Mouse (Mus musculus): Measurements from ENCODE around the gene Hscb. TPM values are rescaled to one million over a fixed set of nuclear protein-coding genes. Genes with fewer than 3 reads are reported as not detected.
"Not testable (repeated sequence)": the region's sequence is repeated elsewhere in the genome, so short reads cannot be mapped to it uniquely, and the experiment has no call there.

The Hscb gene
- polyA plus RNA-seq, 1 experiment from 2014 or later = 16.5 TPM

GRCm38 (mm10) chr5:110860445-110860844 is 20.9 kb upstream of the Hscb start:
- H3K9ac ChIP-seq = no peak overlapping the region
- H3K4me3 ChIP-seq = no peak overlapping the region
- ATAC-seq (ENCODE audit: low read depth) = no peak
- 90% methylated on average over 5 of the region's 5 CpGs for WGBS
- H3K36me3 ChIP-seq = no peaks in the 10 kb centered on the region
- H3K9me3 ChIP-seq = no peaks in the 10 kb centered on the region
- no peaks in the 10 kb centered on the region for H3K4me1 ChIP-seq (replicated peaks)
- H3K27ac ChIP-seq (replicated peaks) = no peak overlapping the region
- H3K27me3 ChIP-seq = no peaks in the 10 kb centered on the region
- H3K4me2 ChIP-seq = no peak overlapping the region

GRCm38 (mm10) chr5:110859013-110859650 is 19.6 kb upstream of the Hscb start:
- no peaks in the 10 kb centered on the region for H3K9me3 ChIP-seq
- H3K36me3 ChIP-seq = no peaks in the 10 kb centered on the region
- no peaks in the 10 kb centered on the region for H3K4me1 ChIP-seq (replicated peaks)
- H3K4me2 ChIP-seq = peak overlapping the region; percentile 30
- ATAC-seq (ENCODE audit: low read depth) = peak; percentile 56
- WGBS = 51% methylated on average over 13 of the region's 13 CpGs
- no peak overlapping the region for H3K4me3 ChIP-seq
- no peaks in the 10 kb centered on the region for H3K27me3 ChIP-seq
- no peak overlapping the region for H3K9ac ChIP-seq
- peak overlapping the region; percentile 78 for H3K27ac ChIP-seq (replicated peaks)

GRCm38 (mm10) chr5:110857091-110857490 is 17.5 kb upstream of the Hscb start:
- H3K4me2 ChIP-seq = no peak overlapping the region
- ATAC-seq (ENCODE audit: low read depth) = no peak
- WGBS = 91% methylated on average over 5 of the region's 5 CpGs
- no peak overlapping the region for H3K27ac ChIP-seq (replicated peaks)
- H3K4me1 ChIP-seq (replicated peaks) = no peaks in the 10 kb centered on the region
- H3K27me3 ChIP-seq = no peaks in the 10 kb centered on the region
- H3K9ac ChIP-seq = no peak overlapping the region
- H3K36me3 ChIP-seq = no peaks in the 10 kb centered on the region
- H3K4me3 ChIP-seq = no peak overlapping the region
- H3K9me3 ChIP-seq = no peaks in the 10 kb centered on the region

DNA sequence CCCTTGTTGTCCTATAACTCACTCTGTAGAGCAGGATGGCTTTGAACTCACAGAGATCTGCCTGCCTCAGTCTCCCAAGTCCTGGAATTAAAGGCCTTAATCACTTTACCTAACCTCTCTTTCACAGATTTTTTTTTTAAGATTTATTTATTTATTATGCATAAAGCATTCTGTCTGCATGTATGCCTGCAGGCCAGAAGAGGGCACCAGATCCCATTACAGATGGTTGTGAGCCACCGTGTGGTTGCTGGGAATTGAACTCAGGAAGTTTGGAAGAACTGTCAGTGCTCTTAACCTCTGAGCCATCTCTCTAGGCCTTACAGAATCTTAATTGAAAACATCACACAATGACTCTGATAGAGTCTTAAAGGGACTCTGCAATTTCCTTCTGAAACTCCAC is 13.4 kb upstream of the Hscb start:
- H3K27me3 ChIP-seq = no peaks in the 10 kb centered on the region
- no peak overlapping the region for H3K4me2 ChIP-seq
- H3K27ac ChIP-seq (replicated peaks) = no peak overlapping the region
- H3K9me3 ChIP-seq = no peaks in the 10 kb centered on the region
- no peaks in the 10 kb centered on the region for H3K4me1 ChIP-seq (replicated peaks)
- H3K9ac ChIP-seq = no peak overlapping the region
- ATAC-seq (ENCODE audit: low read depth) = no peak
- H3K36me3 ChIP-seq = no peaks in the 10 kb centered on the region
- no peak overlapping the region for H3K4me3 ChIP-seq
- WGBS = 91% methylated on average over 1 of the region's 1 CpGs

DNA sequence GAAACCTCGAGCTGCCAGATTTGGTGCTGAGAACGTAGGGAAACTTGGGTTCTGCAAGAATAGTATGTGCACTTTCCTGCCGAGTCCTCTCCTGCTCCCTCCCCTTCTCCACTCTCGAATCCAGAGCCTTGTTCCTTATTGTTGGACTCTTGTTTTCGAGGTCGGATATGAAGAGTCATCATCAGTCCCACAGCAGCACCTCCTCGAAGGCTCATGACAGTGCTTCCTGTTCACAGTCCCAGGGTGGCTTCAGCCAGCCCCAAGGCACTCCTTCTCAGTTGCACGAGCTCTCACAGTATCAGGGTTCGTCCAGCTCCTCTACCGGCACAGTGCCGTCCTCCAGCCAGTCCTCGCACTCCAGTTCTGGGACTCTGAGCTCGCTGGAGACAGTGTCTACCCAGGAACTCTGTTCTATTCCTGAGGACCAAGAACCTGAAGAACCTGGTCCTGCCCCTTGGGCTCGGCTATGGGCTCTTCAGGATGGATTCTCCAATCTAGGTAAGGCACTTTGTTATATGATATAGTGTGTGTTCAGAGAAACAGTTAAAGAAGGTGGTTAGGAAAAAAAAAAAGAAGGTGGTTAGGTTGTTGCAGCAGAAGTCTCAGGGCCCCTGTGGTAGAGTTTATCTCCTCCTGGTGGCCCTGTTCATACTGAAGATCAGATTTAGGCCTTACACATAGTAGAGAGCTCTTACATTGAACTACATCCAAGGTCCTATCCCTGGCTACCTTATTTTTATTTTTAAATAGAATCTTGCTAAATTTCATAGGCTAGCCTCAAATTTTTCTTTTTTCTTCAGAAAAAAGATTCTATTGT is 1.7 kb upstream of the Hscb start:
- H3K27me3 ChIP-seq = no peaks in the 10 kb centered on the region
- WGBS = 90% methylated on average over 14 of the region's 14 CpGs
- no peaks in the 10 kb centered on the region for H3K9me3 ChIP-seq
- no peak overlapping the region for H3K9ac ChIP-seq
- no peak for ATAC-seq (ENCODE audit: low read depth)
- H3K27ac ChIP-seq (replicated peaks) = no peak overlapping the region
- H3K4me2 ChIP-seq = peak overlapping the region; percentile 74; the same call in 1 of the 2 replicates
- H3K36me3 ChIP-seq = no peaks in the 10 kb centered on the region; the same call in 1 of the 2 replicates
- H3K4me3 ChIP-seq = peak overlapping the region; percentile 60; the same call in 1 of the 2 replicates
- H3K4me1 ChIP-seq (replicated peaks) = peaks cover 16% of the 10 kb centered on the region

DNA sequence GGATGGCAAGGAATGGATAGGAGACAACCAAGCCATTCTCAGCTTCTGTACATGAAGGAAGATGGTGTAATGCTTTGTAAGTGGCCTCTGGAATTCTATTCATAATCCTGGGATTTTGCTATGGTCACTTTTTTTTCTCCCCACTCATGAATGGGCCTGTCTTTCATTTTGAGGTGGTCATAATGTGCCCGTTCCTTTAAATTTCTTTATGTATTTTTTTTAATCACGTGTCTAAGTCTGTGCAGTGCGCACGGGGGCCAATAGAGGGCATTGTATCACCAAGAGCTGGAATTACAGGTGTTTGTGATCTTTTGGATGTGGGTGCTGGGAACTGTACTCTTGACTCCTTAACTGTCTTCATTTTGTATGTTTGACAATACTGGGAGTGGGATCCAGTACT is 888 bp upstream of the Hscb start:
- 0 out of 2 replicates have a peak overlapping the region, but pooled peaks have one; percentile 28 for H3K27ac ChIP-seq (replicated peaks)
- H3K4me1 ChIP-seq (replicated peaks) = peaks cover 16% of the 10 kb centered on the region
- H3K36me3 ChIP-seq = no peaks in the 10 kb centered on the region; the same call in 1 of the 2 replicates
- no peak; the same call in 1 of the 2 replicates for ATAC-seq (ENCODE audit: low read depth)
- no peaks in the 10 kb centered on the region for H3K27me3 ChIP-seq
- H3K9me3 ChIP-seq = no peaks in the 10 kb centered on the region
- H3K4me2 ChIP-seq = peak overlapping the region; percentile 74
- 14% methylated on average over 4 of the region's 4 CpGs for WGBS
- peak overlapping the region; percentile 60 for H3K4me3 ChIP-seq
- H3K9ac ChIP-seq = peak overlapping the region; percentile 64

GRCm38 (mm10) chr5:110839038-110839677 is 419 bp downstream of the Hscb start:
- peaks cover 16% of the 10 kb centered on the region for H3K4me1 ChIP-seq (replicated peaks)
- H3K27ac ChIP-seq (replicated peaks) = peak overlapping the region; percentile 79
- peak overlapping the region; percentile 77 for H3K9ac ChIP-seq
- no peaks in the 10 kb centered on the region for H3K9me3 ChIP-seq
- H3K36me3 ChIP-seq = no peaks in the 10 kb centered on the region
- no peaks in the 10 kb centered on the region for H3K27me3 ChIP-seq
- peak overlapping the region; percentile 69 for H3K4me2 ChIP-seq
- H3K4me3 ChIP-seq = peak overlapping the region; percentile 60
- 7% methylated on average over 28 of the region's 28 CpGs for WGBS
- peak; percentile 84; the same call in 1 of the 2 replicates for ATAC-seq (ENCODE audit: low read depth)

DNA sequence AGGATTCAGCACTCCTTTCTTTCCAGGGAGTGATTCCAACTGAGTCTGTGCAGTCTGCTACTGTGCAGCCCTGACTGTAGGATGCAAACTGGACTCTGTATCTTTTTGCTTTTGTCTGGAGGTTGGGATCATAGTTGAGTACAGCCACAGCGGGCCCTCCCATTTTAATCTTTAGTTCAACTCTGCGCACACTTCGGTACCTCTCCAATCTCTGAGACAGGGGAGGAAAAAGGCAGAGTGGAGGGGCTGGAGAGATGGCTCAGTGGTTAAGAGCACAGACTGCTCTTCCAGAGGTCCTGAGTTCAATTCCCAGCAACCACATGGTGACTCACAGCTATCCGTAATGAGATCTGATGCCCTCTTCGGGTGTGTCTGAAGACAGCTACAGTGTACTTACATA is 1.6 kb downstream of the Hscb start:
- ATAC-seq (ENCODE audit: low read depth); H3K9me3 ChIP-seq; H3K9ac ChIP-seq; H3K4me2 ChIP-seq; H3K4me3 ChIP-seq; H3K27me3 ChIP-seq; H3K36me3 ChIP-seq; H3K27ac ChIP-seq (replicated peaks): not testable (repeated sequence)
- peaks cover 16% of the 10 kb centered on the region for H3K4me1 ChIP-seq (replicated peaks)
- WGBS = 89% methylated on average over 5 of the region's 5 CpGs

GRCm38 (mm10) chr5:110835959-110836358 is 3.6 kb downstream of the Hscb start:
- Histone ChIP-seq H3K27ac (replicated peaks) (no peak overlapping the region), H3K27me3 (no peaks in the 10 kb centered on the region), H3K4me1 (replicated peaks) (peaks cover 16% of the 10 kb centered on the region), H3K4me2 (no peak overlapping the region), H3K9ac (no peak overlapping the region), H3K4me3 (no peak overlapping the region), H3K9me3 (no peaks in the 10 kb centered on the region), H3K36me3 (no peaks in the 10 kb centered on the region)
- 31% methylated on average over 3 of the region's 3 CpGs for WGBS
- no peak for ATAC-seq (ENCODE audit: low read depth)

DNA sequence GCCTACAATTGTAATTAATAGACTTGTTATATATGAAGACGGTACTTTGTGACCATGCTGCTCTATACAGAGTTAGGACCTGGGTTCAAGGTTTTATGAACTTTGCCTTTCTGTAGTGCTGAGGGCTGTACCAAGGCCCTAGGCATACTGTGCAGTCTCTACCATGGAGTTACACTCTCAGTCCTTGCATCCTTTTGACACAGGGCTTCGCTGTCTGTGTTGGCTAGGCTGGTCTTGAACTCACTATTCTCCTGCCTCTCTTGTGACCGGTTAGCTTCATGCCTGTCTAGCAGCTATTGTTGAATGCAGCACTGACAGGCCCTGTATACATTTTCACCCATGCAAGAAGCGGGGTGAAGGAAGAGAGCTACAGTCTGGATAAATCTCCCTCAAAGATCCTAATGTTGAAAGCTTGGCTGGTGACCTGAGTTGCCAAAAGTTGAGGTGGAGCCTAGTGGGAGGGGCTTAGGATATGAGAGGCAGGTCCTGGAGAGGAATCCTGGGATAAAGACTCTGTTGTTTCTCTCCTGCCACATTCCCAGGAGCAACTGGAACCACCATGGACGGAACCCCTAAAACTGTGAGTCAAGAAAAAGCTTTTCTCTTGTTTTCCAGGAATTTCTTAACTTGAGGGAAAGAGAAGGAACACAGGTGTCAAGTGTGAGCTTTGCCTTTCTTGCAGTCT is 8.4 kb downstream of the Hscb start:
- no peak overlapping the region for H3K4me3 ChIP-seq
- no peaks in the 10 kb centered on the region for H3K9me3 ChIP-seq
- WGBS = 95% methylated on average over 5 of the region's 5 CpGs
- no peaks in the 10 kb centered on the region for H3K27me3 ChIP-seq
- no peaks in the 10 kb centered on the region for H3K36me3 ChIP-seq
- H3K4me2 ChIP-seq = no peak overlapping the region
- H3K27ac ChIP-seq (replicated peaks) = no peak overlapping the region
- no peaks in the 10 kb centered on the region for H3K4me1 ChIP-seq (replicated peaks)
- no peak overlapping the region for H3K9ac ChIP-seq
- no peak for ATAC-seq (ENCODE audit: low read depth)

DNA sequence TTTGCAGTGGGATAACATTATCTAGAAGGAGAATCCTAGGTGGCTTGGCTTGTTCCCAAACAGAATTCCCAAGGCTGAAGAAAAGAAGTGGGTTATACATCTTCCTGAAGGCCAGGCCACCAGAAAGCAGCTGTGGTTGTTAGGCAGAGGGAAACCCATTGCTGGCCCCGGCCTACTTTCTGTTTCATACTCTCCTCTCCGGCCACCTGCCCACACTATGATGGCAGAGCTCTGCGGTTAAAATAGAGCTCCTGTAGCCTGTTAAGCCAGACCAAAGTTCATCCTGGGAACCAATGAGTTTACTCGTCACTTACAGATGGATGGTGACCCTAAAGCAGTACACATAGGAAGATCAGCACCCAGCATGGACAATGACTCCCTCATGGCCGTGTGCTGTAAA is 12.0 kb downstream of the Hscb start:
- Histone ChIP-seq H3K4me1 (replicated peaks) (no peaks in the 10 kb centered on the region), H3K4me3 (no peak overlapping the region), H3K27me3 (no peaks in the 10 kb centered on the region), H3K9me3 (no peaks in the 10 kb centered on the region), H3K27ac (replicated peaks) (no peak overlapping the region), H3K36me3 (no peaks in the 10 kb centered on the region), H3K9ac (no peak overlapping the region), H3K4me2 (no peak overlapping the region)
- 90% methylated on average over 5 of the region's 5 CpGs for WGBS
- no peak for ATAC-seq (ENCODE audit: low read depth)

Data from neural tube, embryonic 13.5 days (tissue).